Mouse (Mus musculus) CH12.LX (cell line): ENCODE measurements around the gene Ccl26.

Experiments used
- CTCF ChIP-seq, 2 experiments: IDR thresholded peaks in 1 of 2; conservative IDR thresholded peaks in 1 of 2; 2 replicates each; pipeline ENCODE4 v1.5.1; 2011 to 2012; ENCODE audit warnings: low read depth in 2 of 2, low read length in 2 of 2, improper control_type of control experiment in 1 of 2, inconsistent platforms in 1 of 2, mild to moderate bottlenecking in 1 of 2, moderate library complexity in 1 of 2
- EP300 ChIP-seq: IDR thresholded peaks from 2 replicates; pipeline ENCODE4 v1.6.1; 2011; ENCODE audit warnings: low read length, improper control_type of control experiment
- ETS1 ChIP-seq: conservative IDR thresholded peaks from 2 replicates; pipeline ENCODE4 v1.6.1; 2012; ENCODE audit warnings: low read depth, mild to moderate bottlenecking, inconsistent platforms, low read length, improper control_type of control experiment, moderate library complexity
- MAFK ChIP-seq: IDR thresholded peaks from 2 replicates; pipeline ENCODE4 v1.6.1; 2011; ENCODE audit warnings: low read length, improper control_type of control experiment; ENCODE audit not compliant: insufficient replicate concordance
- MAZ ChIP-seq: IDR thresholded peaks from 2 replicates; pipeline ENCODE4 v1.6.1; 2012; ENCODE audit warnings: low read depth, mild to moderate bottlenecking, inconsistent platforms, low read length, improper control_type of control experiment, moderate library complexity
- MEF2A ChIP-seq: IDR thresholded peaks from 2 replicates; pipeline ENCODE4 v1.6.1; 2014; ENCODE audit warnings: low read depth, mild to moderate bottlenecking, inconsistent platforms, low read length, improper control_type of control experiment, borderline replicate concordance
- MXI1 ChIP-seq: IDR thresholded peaks from 2 replicates; pipeline ENCODE4 v1.6.1; 2011; ENCODE audit warnings: mild to moderate bottlenecking, low read depth, low read length, improper control_type of control experiment
- MYC ChIP-seq: IDR thresholded peaks from 2 replicates; pipeline ENCODE4 v1.6.1; 2011; ENCODE audit warnings: low read depth, mild to moderate bottlenecking, improper control_type of control experiment, low read length
- POLR2A ChIP-seq: IDR thresholded peaks from 2 replicates; pipeline ENCODE4 v1.6.1; 2011; ENCODE audit warnings: low read depth, mild to moderate bottlenecking, improper control_type of control experiment, low read length
- RAD21 ChIP-seq: IDR thresholded peaks from 2 replicates; pipeline ENCODE4 v1.6.1; 2011; ENCODE audit warnings: low read depth, mild to moderate bottlenecking, low read length, improper control_type of control experiment, moderate library complexity
- USF2 ChIP-seq: conservative IDR thresholded peaks from 2 replicates; pipeline ENCODE4 v1.6.1; 2011; ENCODE audit warnings: low read depth, low read length, improper control_type of control experiment
- ZNF384 ChIP-seq: IDR thresholded peaks from 2 replicates; pipeline ENCODE4 v1.6.1; 2012; ENCODE audit warnings: low read depth, low read length, improper control_type of control experiment, inconsistent platforms

GRCm38 (mm10) chr5:135585691-135586090 is 22.3 kb upstream of the Ccl26 start:
- TF ChIP-seq ZNF384, result no peak
- TF ChIP-seq POLR2A, result no peak
- no peak for TF ChIP-seq ETS1
- no peak for TF ChIP-seq CTCF (conservative IDR thresholded peaks at IDR 0.05 in 1 of 2, IDR thresholded peaks at IDR 0.05 in 1 of 2; ENCODE audit: low read depth in 2 of 2, low read length in 2 of 2)
- TF ChIP-seq MAFK, result no peak
- no peak for TF ChIP-seq MXI1
- no peak for TF ChIP-seq MAZ
- no peak for TF ChIP-seq RAD21
- no peak for TF ChIP-seq USF2
- no peak for TF ChIP-seq MYC
- no peak for TF ChIP-seq EP300
- TF ChIP-seq MEF2A, result no peak
